Mouse (Mus musculus) ovary, postnatal 36 days (tissue): ENCODE measurements around the gene Imp4.
"Not testable (repeated sequence)": the region's sequence is repeated elsewhere in the genome, so short reads cannot be mapped to it uniquely, and the experiment has no call there.

Experiments
- DNase-seq: peaks from one replicate; pipeline ENCODE4 v3.0.0; 2022; ENCODE audit warnings: low spot score, mixed read lengths

Imp4 gene

GRCm38 (mm10) chr1:34439215-34439960 lies at the start of gene Imp4, which contains the start of gene Ccdc115:
TSS of gene Imp4 (plus strand) at chr1:34439851.
TSS of gene Ccdc115 (minus strand) at chr1:34439672.
- DNase-seq: peak; percentile 91

GRCm38 (mm10) chr1:34396321-34396720 lies 43.3 kb upstream of the Imp4 start:
- no peak for DNase-seq

DNA sequence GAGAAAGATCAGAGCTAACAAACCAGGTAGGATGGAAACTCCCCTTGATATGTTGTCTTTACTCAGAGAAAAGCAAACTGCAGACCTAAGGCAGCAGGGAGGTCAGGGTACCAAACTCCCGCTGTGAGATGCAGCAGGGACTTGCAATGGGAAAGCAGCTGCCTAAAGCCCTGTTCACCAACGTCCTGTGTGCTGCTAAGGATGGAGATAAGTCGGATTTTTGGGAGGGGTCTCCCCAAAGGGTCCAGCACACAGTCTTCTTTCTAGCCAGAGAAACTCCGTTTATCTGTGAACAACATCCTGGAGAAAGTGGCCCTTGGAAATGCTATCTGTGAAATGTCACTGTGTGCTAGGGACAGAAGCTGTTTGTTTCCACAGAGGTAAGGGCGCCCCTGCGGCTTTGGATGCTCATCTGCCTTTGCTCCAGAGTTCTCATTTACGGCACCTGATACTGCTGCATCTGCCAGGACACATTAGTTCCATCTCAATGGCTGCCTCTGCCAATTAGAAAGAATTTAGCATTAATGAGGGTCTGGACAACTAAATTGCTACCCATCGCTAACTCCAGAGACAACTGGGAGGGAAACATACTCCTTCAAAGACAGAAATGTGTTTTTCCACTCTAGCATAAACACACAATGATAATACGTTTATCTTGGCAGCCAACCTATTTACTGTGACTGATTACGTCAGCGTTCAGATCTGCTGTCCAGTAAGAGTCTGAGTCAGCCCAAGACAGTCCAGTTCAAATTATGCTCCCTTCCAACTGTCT lies 40.3 kb upstream of the Imp4 start:
- no peak for DNase-seq

- DNase-seq: no peak
Measured at GRCm38 (mm10) chr1:34428466-34428865, 11.2 kb upstream of the Imp4 start.

GRCm38 (mm10) chr1:34429281-34429680 lies 10.4 kb upstream of the Imp4 start:
- no peak for DNase-seq

GRCm38 (mm10) chr1:34430981-34431380 lies 8.7 kb upstream of the Imp4 start:
- DNase-seq: no peak

- DNase-seq: no peak
Measured at GRCm38 (mm10) chr1:34431431-34431830, 8.2 kb upstream of the Imp4 start.

GRCm38 (mm10) chr1:34432411-34432775 lies 7.3 kb upstream of the Imp4 start:
- DNase-seq: peak; percentile 50

DNA sequence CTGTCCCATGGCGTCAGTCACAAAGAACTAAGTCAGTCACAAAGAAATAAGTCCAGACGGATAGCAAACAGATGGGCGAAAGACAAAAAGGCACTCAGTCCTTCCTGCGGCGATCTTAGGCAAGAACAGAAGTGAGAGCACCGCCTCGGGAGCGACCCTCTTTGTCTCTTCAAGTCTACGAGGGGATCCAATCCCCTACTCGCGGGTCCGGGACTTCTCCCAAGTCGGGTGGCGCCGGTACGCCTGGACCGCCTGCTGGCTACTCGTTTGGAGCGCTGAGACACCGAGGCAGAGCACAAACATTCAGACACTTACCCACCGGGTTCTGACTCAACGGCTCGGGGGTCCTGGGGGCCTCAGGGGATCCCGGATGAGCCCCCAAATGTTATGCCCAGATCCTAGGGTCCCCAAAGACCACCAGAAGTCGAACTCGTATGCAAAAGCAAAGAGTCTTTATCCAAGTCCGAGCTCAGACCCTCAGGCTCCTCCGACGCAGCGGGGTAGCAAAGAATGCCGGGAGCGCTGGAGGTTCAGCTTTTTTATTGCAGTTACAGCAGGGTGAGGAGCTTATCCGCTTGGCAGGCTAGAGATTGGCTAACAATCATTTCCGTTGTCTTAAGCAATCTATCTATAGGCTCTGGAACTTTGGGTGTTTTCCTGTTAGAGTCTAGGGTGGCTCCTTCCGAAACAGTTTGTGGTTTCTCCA lies 6.7 kb upstream of the Imp4 start:
- DNase-seq: peak; percentile 25

DNA sequence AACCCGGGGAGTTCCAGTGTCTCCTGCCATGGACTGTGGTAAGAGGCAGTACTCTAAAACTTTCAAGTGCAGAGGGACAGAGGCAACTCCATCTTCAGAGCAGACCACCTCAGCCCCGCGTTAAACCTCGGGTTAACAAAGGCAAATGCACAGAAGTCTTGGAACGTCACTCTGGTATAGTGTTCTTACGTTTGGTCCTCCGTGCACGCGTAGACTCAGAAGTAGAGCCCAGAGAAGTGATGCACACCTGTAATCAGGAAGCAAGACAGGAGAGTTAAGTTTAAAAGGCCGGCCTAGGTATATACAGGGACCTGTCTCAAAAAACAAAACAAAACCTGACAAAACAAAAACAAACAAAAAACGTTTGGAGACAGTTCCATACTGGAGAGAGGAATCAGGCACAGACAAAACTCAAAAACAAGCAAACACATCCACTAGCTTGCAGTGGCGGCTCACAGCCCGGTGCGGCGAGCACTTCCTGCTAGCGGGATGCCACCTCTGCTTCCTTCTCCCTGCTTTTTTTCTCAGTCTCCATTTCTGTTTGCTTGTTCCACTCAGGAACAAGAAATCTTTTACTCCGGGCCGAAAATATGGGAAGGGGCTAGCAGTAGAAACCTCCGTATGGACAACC lies 5.6 kb upstream of the Imp4 start:
- DNase-seq: no peak

GRCm38 (mm10) chr1:34434660-34435160 lies 4.9 kb upstream of the Imp4 start:
- peak; percentile 83 for DNase-seq

- DNase-seq: no peak
Measured at GRCm38 (mm10) chr1:34435371-34436120, 4.1 kb upstream of the Imp4 start.

DNA sequence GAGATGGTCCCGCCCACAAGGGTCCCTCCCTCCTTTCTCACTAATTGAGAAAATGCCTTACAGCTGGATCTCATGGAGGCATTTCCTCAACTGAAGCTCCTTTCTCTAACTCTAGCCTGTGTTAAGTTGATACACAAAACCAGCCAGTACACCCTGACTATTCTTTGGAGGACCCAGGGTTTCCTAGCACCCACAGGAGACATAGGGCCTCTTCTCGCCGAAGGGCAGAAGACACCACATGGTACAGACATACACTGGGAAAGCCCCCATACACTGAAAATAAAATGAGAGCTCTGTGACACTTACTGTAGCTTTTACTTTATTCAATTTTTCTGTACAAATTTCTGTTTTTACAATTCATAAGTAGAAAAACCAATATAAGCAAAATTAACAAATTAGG lies 3.3 kb upstream of the Imp4 start:
- DNase-seq: no peak

GRCm38 (mm10) chr1:34437366-34437765 lies 2.3 kb upstream of the Imp4 start:
- not testable (repeated sequence) for DNase-seq

GRCm38 (mm10) chr1:34438381-34439051 lies 1.1 kb upstream of the Imp4 start:
- no peak for DNase-seq

- DNase-seq: no peak
Measured at GRCm38 (mm10) chr1:34439961-34440630, 445 bp downstream of the Imp4 start.

DNA sequence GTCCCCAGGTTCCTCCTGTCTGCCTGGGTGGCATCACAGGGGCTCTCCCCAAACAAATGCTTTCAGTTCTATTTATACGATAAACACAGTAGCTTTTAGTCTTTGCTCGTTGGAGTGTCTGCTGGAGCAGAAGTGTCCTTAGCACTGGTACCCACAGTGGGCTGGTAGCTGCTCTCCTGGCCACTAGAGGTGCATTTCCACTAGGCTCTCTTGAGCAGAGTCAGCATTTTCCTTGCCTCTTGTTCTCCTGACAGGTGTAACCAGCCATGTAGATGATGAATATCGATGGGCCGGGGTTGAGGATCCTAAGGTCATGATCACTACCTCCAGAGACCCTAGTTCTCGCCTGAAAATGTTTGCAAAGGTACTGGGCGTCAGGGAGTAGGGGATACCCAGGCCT lies 3.5 kb downstream of the Imp4 start:
- no peak for DNase-seq

DNA sequence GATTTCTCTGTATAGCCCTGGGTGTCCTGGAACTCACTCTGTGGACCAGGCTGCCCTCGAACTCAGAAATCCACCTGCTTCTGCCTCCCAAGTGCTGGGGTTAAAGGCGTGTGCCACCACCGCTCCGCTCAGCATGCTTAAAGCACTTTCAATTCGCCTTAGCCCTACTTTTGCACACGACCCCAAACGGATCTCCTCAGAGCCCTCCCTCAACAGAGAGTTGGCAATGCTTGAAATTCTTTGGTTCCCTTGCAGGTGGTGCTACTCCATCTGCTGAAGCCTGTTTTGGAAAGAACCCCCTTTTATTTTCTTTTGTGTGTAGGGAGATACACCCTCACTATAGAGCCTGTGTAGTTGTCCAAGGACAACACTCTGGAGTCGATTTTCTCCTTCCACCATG lies 18.8 kb downstream of the Imp4 start:
- no peak for DNase-seq

GRCm38 (mm10) chr1:34459284-34460060 lies 19.8 kb downstream of the Imp4 start, which contains the start of gene Ptpn18:
TSS of gene Ptpn18 (plus strand) at chr1:34459762.
- DNase-seq: peak; percentile 89
